8 mouse cellular contexts compared by ENCODE assay signal in the genomic region with DNA sequence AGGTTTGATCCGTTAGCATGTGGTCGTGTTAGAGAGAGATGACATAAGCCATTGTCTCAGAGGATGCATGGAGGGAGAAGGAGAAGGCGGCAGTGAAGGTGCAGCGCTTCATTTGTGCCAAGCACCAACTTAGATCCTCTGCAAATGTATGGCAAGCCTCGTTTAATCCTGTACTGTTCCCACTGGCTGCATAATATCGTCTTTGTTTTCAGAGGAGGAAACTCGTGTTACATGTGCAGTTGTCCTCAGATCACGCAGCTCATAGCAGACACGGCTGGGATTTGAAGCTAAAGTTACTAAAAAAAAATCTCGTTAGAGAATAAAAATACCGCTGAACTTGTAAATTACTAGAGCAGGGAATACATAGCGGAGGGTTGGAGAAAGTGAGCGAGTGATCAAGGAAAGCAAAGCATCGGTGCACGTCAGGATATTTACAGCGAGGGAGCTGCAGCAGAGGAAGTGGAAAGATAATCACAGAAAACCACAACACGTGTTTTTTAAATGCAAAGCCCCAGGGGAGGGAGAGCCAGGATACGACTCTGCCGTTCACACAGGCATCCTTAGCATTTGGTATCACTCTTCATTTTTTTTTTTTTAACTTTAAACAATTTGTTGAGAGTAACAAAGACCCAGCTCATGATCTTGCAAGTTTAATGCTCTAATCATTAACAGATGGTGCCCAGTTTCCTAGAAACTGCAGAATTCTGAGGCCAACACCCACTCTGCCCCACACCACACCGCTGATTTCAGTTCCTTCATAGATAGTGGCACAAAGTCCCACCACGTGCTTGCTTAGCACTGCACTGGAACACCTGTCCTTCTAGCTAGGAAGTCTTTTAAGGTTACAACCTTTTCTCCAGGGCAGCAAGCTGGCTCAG. TPM values are rescaled to one million over a fixed set of nuclear protein-coding genes. Genes with fewer than 3 reads are reported as not detected.
A peak's percentile ranks its signal among the peaks of the same experiment; 100 is the strongest.
DNase-seq lines count a peak whose midpoint lies in the region; ATAC-seq and TF ChIP-seq lines count a peak whose summit lies in the region.

No protein-coding gene starts in this region.

- intact Hi-C loops in heart, postnatal 25 days (cut with DNase I): no loop called here
- intact Hi-C loops in left cerebral cortex, postnatal 25 days (cut with DNase I): no loop called here

- no peaks in the 10 kb centered on the region for H3K27me3 ChIP-seq in heart, embryonic 13.5 days (replicated peaks)
- H3K27me3 ChIP-seq in heart, postnatal 0 days (ENCODE audit: control insufficient read depth, insufficient read depth, low read length): no peaks in the 10 kb centered on the region

- no peaks in the 10 kb centered on the region for H3K9me3 ChIP-seq in heart, embryonic 13.5 days
- no peaks in the 10 kb centered on the region for H3K9me3 ChIP-seq in heart, postnatal 0 days (replicated peaks; ENCODE audit: control insufficient read depth, low read length)

- peak overlapping the region; percentile 23 for H3K4me3 ChIP-seq in heart, embryonic 13.5 days
- H3K4me3 ChIP-seq in heart, postnatal 0 days (ENCODE audit: low read depth, low read length): peak overlapping the region; percentile 19; the same call in 1 of the 2 replicates

- no peak for ATAC-seq in heart, embryonic 13.5 days (ENCODE audit: extremely low read depth, insufficient number of reproducible peaks, low FRiP score, low TSS enrichment)
- ATAC-seq in heart, postnatal 0 days (ENCODE audit: insufficient read depth, low read depth): no peak

- H3K4me1 ChIP-seq in heart, embryonic 13.5 days: peaks cover 16% of the 10 kb centered on the region
- no peaks in the 10 kb centered on the region for H3K4me1 ChIP-seq in heart, postnatal 0 days (ENCODE audit: control insufficient read depth, insufficient read depth)

- peak overlapping the region; percentile 1; the same call in 1 of the 2 replicates for H3K9ac ChIP-seq in heart, embryonic 13.5 days
- H3K9ac ChIP-seq in heart, postnatal 0 days (replicated peaks; ENCODE audit: low read depth, low read length): no peak overlapping the region

- no peak for TF ChIP-seq CTCF in heart, postnatal 0 days (IDR thresholded peaks at IDR 0.05; ENCODE audit: low read depth)

- H3K4me2 ChIP-seq in heart, embryonic 13.5 days: peak overlapping the region; percentile 60
- peak overlapping the region; percentile 42 for H3K4me2 ChIP-seq in heart, postnatal 0 days (ENCODE audit: low read depth, low read length)

- 0 out of 2 replicates have a peak overlapping the region, but pooled peaks have one; percentile 8 for H3K27ac ChIP-seq in heart, embryonic 13.5 days (replicated peaks)
- H3K27ac ChIP-seq in heart, postnatal 0 days (ENCODE audit: low read depth): no peak overlapping the region

- 34% methylated on average over 21 of the region's 21 CpGs for WGBS in heart, embryonic 13.5 days
- WGBS in heart, postnatal 0 days: 26% methylated on average over 21 of the region's 21 CpGs

- H3K36me3 ChIP-seq in heart, embryonic 13.5 days: no peaks in the 10 kb centered on the region
- no peaks in the 10 kb centered on the region for H3K36me3 ChIP-seq in heart, postnatal 0 days (replicated peaks; ENCODE audit: control insufficient read depth, insufficient read depth, low read length)

- TF ChIP-seq EP300 in heart, postnatal 0 days (IDR thresholded peaks at IDR 0.05; ENCODE audit: low read depth): no peak

- DNase-seq in heart, postnatal 25 days (ENCODE audit: low spot score): no peak
- peak; percentile 42 for DNase-seq in c-Kit-negative CD71-positive TER-119-positive erythroid progenitor cells, embryonic 14.5 days (ENCODE audit: low read depth, low spot score)
- no peak for DNase-seq in heart, postnatal 0 days (ENCODE audit: low spot score)
- DNase-seq in left cerebral cortex, postnatal 25 days (ENCODE audit: low spot score in 2 of 2): peak; percentile 25 to 68
- peak; percentile 37 for DNase-seq in neural tube, embryonic 10.5 days (ENCODE audit: extremely low spot score, low spot score)
- no peak for DNase-seq in adrenal gland, postnatal 25 days
- no peak for DNase-seq in layer of hippocampus, adult 18-20 months (ENCODE audit: low spot score in 2 of 2)

RNA-seq across cellular contexts. Expression of a gene that starts 9.4 kb away (rescaled TPM):
- 21.2 and 23.8 TPM in 2 replicates for polyA plus RNA-seq in heart, embryonic 13.5 days (2015; fragmentation: Nextera tagmentation; extraction: Ambion mirVana)
- total RNA-seq in heart, postnatal 25 days (2021): 10 to 100 TPM in 1 of 2 experiments, 1 to 10 TPM in 1; 9.8 to 12.5 TPM
- 13.4 and 13.6 TPM in 2 replicates for total RNA-seq in heart, postnatal 0 days (2014; rRNA removed; ENCODE audit: low replicate concordance)
- 8.3 and 9.7 TPM in 2 replicates for polyA plus RNA-seq in heart, postnatal 0 days (2015; fragmentation: Nextera tagmentation; extraction: Ambion mirVana)
- total RNA-seq in left cerebral cortex, postnatal 25 days (2021): 10 to 100 TPM; 18.2 to 20.7 TPM
- 19.7 and 23.4 TPM in 2 replicates for total RNA-seq in adrenal gland, postnatal 25 days (2021)
- total RNA-seq in layer of hippocampus, adult 18-20 months (2021): 10 to 100 TPM; 11.5 to 17.4 TPM

Comparison
In these comparisons a context has a peak if more than half of its experiments do, and no peak if none do; other contexts are left out.
1. DNase-seq: peak in c-Kit-negative CD71-positive TER-119-positive erythroid progenitor cells, embryonic 14.5 days (single experiment), left cerebral cortex, postnatal 25 days (2 of 2) and neural tube, embryonic 10.5 days (single experiment); none in heart, postnatal 25 days (single experiment), heart, postnatal 0 days (single experiment), adrenal gland, postnatal 25 days (single experiment) and layer of hippocampus, adult 18-20 months (0 of 2).